Mouse (Mus musculus) brain, embryonic 14.5 days (tissue): ENCODE data around the gene Tbcc.

ENCODE experiments used
- CTCF ChIP-seq: fragments of 200-500 bp; IDR thresholded peaks from 2 replicates; pipeline ENCODE4 v1.5.1; 2012; ENCODE audit warnings: inconsistent platforms, mild to moderate bottlenecking, moderate library complexity, borderline replicate concordance; ENCODE audit not compliant: insufficient read depth, insufficient read length; ENCODE audit errors: extremely low read depth
- POLR2A ChIP-seq: fragments of 200-500 bp; IDR thresholded peaks from 2 replicates; pipeline ENCODE4 v1.6.1; 2012; ENCODE audit warnings: mild to moderate bottlenecking, inconsistent platforms, borderline replicate concordance; ENCODE audit not compliant: poor library complexity, insufficient read depth, insufficient read length, severe bottlenecking; ENCODE audit errors: extremely low read depth

DNA sequence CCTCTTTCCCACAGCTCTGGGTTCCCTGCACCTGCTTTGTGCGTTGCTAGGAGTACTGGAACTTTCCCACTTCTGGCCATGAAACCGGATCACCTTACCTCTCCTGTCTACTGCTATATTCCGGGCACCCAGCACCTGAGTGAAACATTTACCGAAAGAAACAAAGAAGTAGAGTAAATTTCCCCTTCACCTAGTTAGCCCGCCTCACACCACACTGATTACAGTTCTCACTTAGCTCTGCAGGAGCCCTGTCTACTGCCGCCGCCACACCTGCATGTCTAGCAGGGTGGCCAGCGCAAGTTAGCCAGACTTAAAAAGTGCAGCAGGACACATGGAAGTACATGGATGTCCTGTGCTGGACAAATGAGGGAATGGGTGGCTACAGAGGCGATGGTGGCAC lies 7.4 kb upstream of the Tbcc start:
- no peak for TF ChIP-seq CTCF
- no peak for TF ChIP-seq POLR2A
